ENCODE assay signal across 15 mouse cellular contexts in the genomic region with DNA sequence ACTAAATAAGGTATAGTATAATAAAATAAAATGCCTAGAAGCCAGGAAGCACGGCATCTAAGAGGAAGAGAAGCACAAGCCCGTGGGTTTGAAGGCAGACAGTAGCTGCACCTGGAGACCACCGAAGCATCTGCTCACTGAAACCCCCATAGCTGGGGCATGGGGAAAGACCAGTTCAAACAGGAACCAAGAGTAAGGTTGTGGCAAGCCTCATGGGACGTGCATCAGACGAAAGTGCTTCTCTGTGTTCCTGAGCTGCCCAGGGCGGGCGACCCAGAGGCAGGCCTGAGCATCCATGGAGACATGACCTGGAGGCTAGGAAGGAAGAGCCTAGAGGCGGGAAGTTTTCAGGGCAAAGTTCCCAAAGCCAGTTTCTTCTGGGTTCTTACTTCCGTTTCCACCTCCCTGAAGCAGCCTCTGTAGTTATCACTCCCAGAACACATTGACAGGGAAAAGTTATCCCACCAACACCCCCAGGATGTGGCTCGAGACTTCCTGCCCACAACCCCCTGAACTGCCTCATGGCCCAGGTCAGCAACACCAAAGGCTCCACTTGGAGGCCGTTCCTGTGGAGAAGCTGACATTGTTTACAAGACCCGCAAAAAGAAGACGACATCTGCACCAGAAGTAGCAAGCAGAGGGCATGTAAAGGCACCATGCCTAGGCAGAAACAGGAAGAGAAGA. TPM values are rescaled to one million over a fixed set of nuclear protein-coding genes. Genes with fewer than 3 reads are reported as not detected.
DNase-seq lines count a peak whose midpoint lies in the region; ATAC-seq and TF ChIP-seq lines count a peak whose summit lies in the region.
"Had no signal": no experiment of that assay in that cellular context is flagged by ENCODE, and none has a peak within 500 bp of the region (broad histone marks: within the 10 kb centered on the region; RNA-seq: fewer than 3 reads in every experiment).

No protein-coding gene starts in this region.

- no peak for TF ChIP-seq CTCF in midbrain, postnatal 0 days (IDR thresholded peaks at IDR 0.05)
- TF ChIP-seq CTCF in CH12.LX (conservative IDR thresholded peaks at IDR 0.05 in 1 of 2, IDR thresholded peaks at IDR 0.05 in 1 of 2; ENCODE audit: low read depth in 2 of 2, low read length in 2 of 2): no peak

- H3K27ac ChIP-seq in midbrain, embryonic 10.5 days (replicated peaks): peak overlapping the region; percentile 38
- H3K27ac ChIP-seq in midbrain, postnatal 0 days (ENCODE audit: low read depth, low read length): no peak overlapping the region
- no peak overlapping the region for H3K27ac ChIP-seq in CH12.LX (ENCODE audit: insufficient read depth, low read depth)
- H3K27ac ChIP-seq in liver, embryonic 11.5 days (ENCODE audit: low read depth, low read length): no peak overlapping the region
- H3K27ac ChIP-seq: liver, embryonic 15.5 days had no signal

- dilution Hi-C loops in CH12.LX (cut with MboI; ENCODE audit: extremely low pct_ligation_motif_present, extremely low pct_unique_long_range_greater_than_20kb, low sequenced_read_pairs): no loop called here

- no peak overlapping the region for H3K9ac ChIP-seq in midbrain, postnatal 0 days (replicated peaks; ENCODE audit: low read length, poor library complexity, severe bottlenecking)
- no peak overlapping the region for H3K9ac ChIP-seq in CH12.LX (ENCODE audit: insufficient read depth, low read depth)
- no peak overlapping the region for H3K9ac ChIP-seq in liver, embryonic 11.5 days (ENCODE audit: low read depth, low read length)
- H3K9ac ChIP-seq: liver, embryonic 15.5 days had no signal

- H3K27me3 ChIP-seq in midbrain, embryonic 10.5 days (ENCODE audit: low read depth, poor library complexity, severe bottlenecking): no peaks in the 10 kb centered on the region
- no peaks in the 10 kb centered on the region for H3K27me3 ChIP-seq in midbrain, postnatal 0 days (ENCODE audit: insufficient read depth, low read length)
- H3K27me3 ChIP-seq in CH12.LX (replicated peaks): no peaks in the 10 kb centered on the region
- H3K27me3 ChIP-seq in liver, embryonic 11.5 days (replicated peaks; ENCODE audit: control insufficient read depth, insufficient read depth, low read length): no peaks in the 10 kb centered on the region
- no peaks in the 10 kb centered on the region for H3K27me3 ChIP-seq in splenic B cell, adult 2 months (ENCODE audit: control insufficient read depth, insufficient read depth, low read length, poor library complexity, severe bottlenecking)
- H3K27me3 ChIP-seq: liver, embryonic 15.5 days had no signal

- H3K4me3 ChIP-seq in midbrain, embryonic 10.5 days: no peak overlapping the region
- H3K4me3 ChIP-seq in midbrain, postnatal 0 days (ENCODE audit: low read depth, low read length): no peak overlapping the region
- no peak overlapping the region for H3K4me3 ChIP-seq in CH12.LX (replicated peaks in 1 of 3; ENCODE audit: low read depth in 2 of 3, low read length in 2 of 3, poor library complexity in 1 of 3)
- no peak overlapping the region for H3K4me3 ChIP-seq in liver, embryonic 11.5 days (ENCODE audit: low read depth, low read length)
- H3K4me3 ChIP-seq: embryonic facial prominence, embryonic 10.5 days; liver, embryonic 15.5 days; myocyte had no signal

- peaks cover 23% of the 10 kb centered on the region for H3K4me1 ChIP-seq in midbrain, embryonic 10.5 days
- H3K4me1 ChIP-seq in midbrain, postnatal 0 days (ENCODE audit: insufficient read depth, low read length): 0 out of 2 replicates have a peak, but pooled peaks cover 3% of the 10 kb centered on the region
- H3K4me1 ChIP-seq in CH12.LX (ENCODE audit: control insufficient read depth in 1 of 2, insufficient read depth in 2 of 2): peaks cover 25 to 74% of the 10 kb centered on the region in 2 experiments
- peaks cover 13% of the 10 kb centered on the region for H3K4me1 ChIP-seq in liver, embryonic 11.5 days (replicated peaks; ENCODE audit: control insufficient read depth, insufficient read depth, low read length)

- TF ChIP-seq POLR2A in CH12.LX (IDR thresholded peaks at IDR 0.05; ENCODE audit: low read depth, low read length): no peak

- no peaks in the 10 kb centered on the region for H3K9me3 ChIP-seq in midbrain, embryonic 10.5 days (replicated peaks)
- H3K9me3 ChIP-seq in midbrain, postnatal 0 days (ENCODE audit: low read length): no peaks in the 10 kb centered on the region
- no peaks in the 10 kb centered on the region for H3K9me3 ChIP-seq in CH12.LX (replicated peaks; ENCODE audit: low read length)
- H3K9me3 ChIP-seq in liver, embryonic 11.5 days (ENCODE audit: control insufficient read depth, low read length): no peaks in the 10 kb centered on the region
- H3K9me3 ChIP-seq: embryonic facial prominence, embryonic 10.5 days; liver, embryonic 15.5 days had no signal

- TF ChIP-seq EP300 in CH12.LX (IDR thresholded peaks at IDR 0.05; ENCODE audit: low read length): peak; percentile 44

- in situ Hi-C loops in CH12.LX (cut with MboI; ENCODE audit: low pct_ligation_motif_present, low pct_unique_long_range_greater_than_20kb, low sequenced_read_pairs): no loop called here

- H3K4me2 ChIP-seq in midbrain, postnatal 0 days (ENCODE audit: low read depth, low read length, poor library complexity, severe bottlenecking): no peak overlapping the region
- H3K4me2 ChIP-seq in CH12.LX (ENCODE audit: insufficient read depth, low read depth, poor library complexity, severe bottlenecking): peak overlapping the region; percentile 41; the same call in 1 of the 2 replicates
- peak overlapping the region; percentile 25; the same call in 1 of the 2 replicates for H3K4me2 ChIP-seq in liver, embryonic 11.5 days
- H3K4me2 ChIP-seq: liver, embryonic 15.5 days had no signal

- no peak for ATAC-seq in midbrain, postnatal 0 days (ENCODE audit: low FRiP score)
- ATAC-seq in liver, embryonic 11.5 days (replicated peaks; ENCODE audit: low FRiP score): 0 out of 2 replicates have a peak, but pooled peaks have one; percentile 38

- 83% methylated on average over 13 of the region's 13 CpGs for WGBS in midbrain, embryonic 10.5 days
- WGBS in midbrain, postnatal 0 days: 78% methylated on average over 13 of the region's 13 CpGs
- WGBS in liver, embryonic 11.5 days: 42% methylated on average over 13 of the region's 13 CpGs

- no peak for DNase-seq in midbrain, embryonic 10.5 days (ENCODE audit: low spot score)
- no peak for DNase-seq in midbrain, postnatal 0 days (ENCODE audit: low spot score)
- peak; percentile 71 for DNase-seq in CH12.LX (ENCODE audit: extremely low read depth)
- no peak for DNase-seq in liver, embryonic 11.5 days (ENCODE audit: low spot score)
- DNase-seq in splenic B cell, adult 2 months (ENCODE audit: low read depth, low spot score): peak; percentile 64
- no peak for DNase-seq in yolk sac, embryonic 10.5 days (ENCODE audit: low spot score)
- DNase-seq in frontal cortex, postnatal 14 days (ENCODE audit: low spot score in 2 of 2): no peak
- DNase-seq in left cerebral cortex, postnatal 10 days (ENCODE audit: extremely low spot score in 1 of 2, low spot score in 2 of 2): no peak
- DNase-seq: cerebellum, adult 9-11 months; kidney, adult 9 months; right cerebral cortex, postnatal 25 days had no signal

- no peaks in the 10 kb centered on the region for H3K79me2 ChIP-seq in CH12.LX (replicated peaks; ENCODE audit: control insufficient read depth, extremely low read depth, insufficient read depth, poor library complexity, severe bottlenecking)

- no peak for TF ChIP-seq RAD21 in CH12.LX (IDR thresholded peaks at IDR 0.05; ENCODE audit: low read depth, low read length)

- no peaks in the 10 kb centered on the region for H3K36me3 ChIP-seq in midbrain, embryonic 10.5 days
- no peaks in the 10 kb centered on the region for H3K36me3 ChIP-seq in midbrain, postnatal 0 days (ENCODE audit: insufficient read depth, low read length)
- peaks cover 0 to 44% of the 10 kb centered on the region in 2 experiments for H3K36me3 ChIP-seq in CH12.LX (replicated peaks in 1 of 2; ENCODE audit: control insufficient read depth in 1 of 2, insufficient read depth in 1 of 2, low read length in 1 of 2)
- no peaks in the 10 kb centered on the region for H3K36me3 ChIP-seq in liver, embryonic 11.5 days (ENCODE audit: control insufficient read depth, insufficient read depth, low read length)
- H3K36me3 ChIP-seq in splenic B cell, adult 2 months (ENCODE audit: control insufficient read depth, insufficient read depth, low read length, poor library complexity, severe bottlenecking): peaks cover 2% of the 10 kb centered on the region; the same call in 1 of the 2 replicates
- H3K36me3 ChIP-seq: embryonic facial prominence, embryonic 10.5 days; liver, embryonic 15.5 days had no signal

- intact Hi-C loops in left cerebral cortex, postnatal 10 days (cut with DNase I): no loop called here

TF ChIP-seq in CH12.LX, 34 proteins besides CTCF, POLR2A, EP300 and RAD21 (continues in another document):
- no peak for TF ChIP-seq E2F4 (IDR thresholded peaks at IDR 0.05; ENCODE audit: insufficient replicate concordance, low read depth, low read length)
- TF ChIP-seq NELFE (IDR thresholded peaks at IDR 0.05; ENCODE audit: low read depth, low read length): peak; percentile 21; the same call in 1 of the 2 replicates
- no peak for TF ChIP-seq KAT2A (IDR thresholded peaks at IDR 0.05; ENCODE audit: insufficient replicate concordance, low read length)
- peak; percentile 64; the same call in 1 of the 2 replicates for TF ChIP-seq TCF12 (IDR thresholded peaks at IDR 0.05; ENCODE audit: low read depth, low read length)
- no peak for TF ChIP-seq ELF1 (IDR thresholded peaks at IDR 0.05; ENCODE audit: low read depth, low read length)
- peak; percentile 65 for TF ChIP-seq IRF4 (IDR thresholded peaks at IDR 0.05; ENCODE audit: low read depth, low read length)
- no peak for TF ChIP-seq JUND (conservative IDR thresholded peaks at IDR 0.05; ENCODE audit: low read depth, low read length)
- no peak for TF ChIP-seq MEF2A (IDR thresholded peaks at IDR 0.05; ENCODE audit: borderline replicate concordance, low read depth, low read length)
- no peak for TF ChIP-seq SMC3 (IDR thresholded peaks at IDR 0.05; ENCODE audit: low read depth, low read length)
- no peak for TF ChIP-seq JUN (IDR thresholded peaks at IDR 0.05; ENCODE audit: insufficient read depth, low read depth, low read length)
- TF ChIP-seq SIN3A (IDR thresholded peaks at IDR 0.05; ENCODE audit: low read length): peak; percentile 57; the same call in 1 of the 2 replicates
- TF ChIP-seq ETS1 (conservative IDR thresholded peaks at IDR 0.05; ENCODE audit: low read depth, low read length): 0 out of 2 replicates have a peak, but pooled peaks have one; percentile 23

RNA-seq across cellular contexts. Expression of a gene that starts 16.8 kb away (rescaled TPM):
- polyA plus RNA-seq in midbrain, embryonic 10.5 days (2016; fragmentation: Nextera tagmentation; extraction: Ambion mirVana): 11.0 and 23.7 TPM in 2 replicates
- total RNA-seq in midbrain, postnatal 0 days (2014; rRNA removed): 80.5 and 91.4 TPM in 2 replicates
- polyA plus RNA-seq in midbrain, postnatal 0 days (2015; fragmentation: Nextera tagmentation; extraction: Ambion mirVana): 78.2 and 80.9 TPM in 2 replicates
- total RNA-seq in CH12.LX (2012; rRNA removed) (4.2 and 4.5 TPM in 2 replicates), CH12.LX (2014; rRNA removed) (5.3 and 8.1 TPM in 2 replicates)
- 10.0 and 11.2 TPM in 2 replicates for polyA plus RNA-seq in CH12.LX (2012; ENCODE audit: insufficient read length, low read depth)
- polyA plus RNA-seq in liver, embryonic 11.5 days (2014; fragmentation: Nextera tagmentation; extraction: Ambion mirVana): 1.1 and 1.7 TPM in 2 replicates
- total RNA-seq in left cerebral cortex, postnatal 10 days (2021): 10 to 100 TPM; 38.7 to 48.1 TPM
- total RNA-seq: gastrocnemius, postnatal 4 days had no signal
- polyA plus RNA-seq: myocyte had no signal

Comparison
In these comparisons a context has a peak if more than half of its experiments do, and no peak if none do; other contexts are left out.
1. DNase-seq: peak in CH12.LX (single experiment) and splenic B cell, adult 2 months (single experiment); none in midbrain, embryonic 10.5 days (single experiment), midbrain, postnatal 0 days (single experiment), liver, embryonic 11.5 days (single experiment), yolk sac, embryonic 10.5 days (single experiment), frontal cortex, postnatal 14 days (0 of 2) and left cerebral cortex, postnatal 10 days (0 of 2).